Mouse (Mus musculus): Measurements from ENCODE around the gene Slbp. TPM values are rescaled to one million over a fixed set of nuclear protein-coding genes. Genes with fewer than 3 reads are reported as not detected.

The Slbp gene
- 229 and 276 TPM in 2 replicates for total RNA-seq (2014; fragmentation: Nextera tagmentation)
- total RNA-seq (2017): 348 and 369 TPM in 2 replicates

DNA sequence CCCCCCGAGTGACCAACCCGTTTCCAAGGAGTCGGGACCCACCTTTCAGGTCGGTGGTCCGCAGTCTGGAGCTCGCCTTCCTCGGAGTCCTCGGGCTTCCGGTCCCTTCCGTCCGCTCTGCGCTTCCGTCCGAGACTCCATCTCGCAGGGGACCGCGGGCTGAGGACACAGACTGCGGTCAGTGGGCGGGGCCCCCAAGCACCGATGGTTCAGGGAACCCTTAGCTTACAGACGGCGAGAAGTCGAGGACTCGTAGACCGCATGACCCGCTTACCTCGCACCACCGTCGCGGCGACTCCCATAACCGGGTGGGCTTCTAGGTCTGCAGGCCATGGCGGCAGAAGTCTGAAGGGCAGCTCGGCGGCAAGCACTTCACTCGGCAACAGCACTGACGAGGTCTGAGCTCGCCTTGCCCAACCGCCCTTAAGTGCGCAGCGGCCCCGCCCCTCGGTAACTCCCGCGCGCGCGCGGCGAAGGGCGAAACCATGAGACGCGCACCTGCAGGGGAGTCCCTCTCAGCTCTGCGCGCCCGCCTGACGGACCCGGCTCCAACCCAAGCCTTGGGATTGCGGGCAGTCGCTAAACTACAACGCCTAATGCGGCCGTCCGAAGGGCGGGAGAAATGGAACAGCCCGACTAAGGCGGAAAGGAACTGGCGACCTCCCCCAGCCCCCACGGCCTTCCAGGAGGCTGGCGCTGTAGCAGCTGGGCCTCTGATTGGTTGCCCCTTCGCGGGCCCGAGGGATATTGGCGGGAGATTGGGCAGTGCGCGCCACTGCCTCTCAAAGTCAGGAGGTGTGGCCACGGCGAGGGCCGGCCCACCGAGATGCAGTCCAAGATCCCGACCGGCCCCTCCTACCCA is at the start of gene Slbp:
TSS of gene Slbp (minus strand) at position 654 of the 862 bp plus-strand sequence.
- ATAC-seq (replicated peaks; ENCODE audit: low FRiP score, low TSS enrichment, poor library complexity, severe bottlenecking): peak; percentile 89

- ATAC-seq (replicated peaks; ENCODE audit: low FRiP score, low TSS enrichment, poor library complexity, severe bottlenecking): no peak
These were observed 49.5 kb upstream of the Slbp start for GRCm38 (mm10) chr5:33701832-33702231.

GRCm38 (mm10) chr5:33700010-33700409 is 47.6 kb upstream of the Slbp start:
- no peak for ATAC-seq (replicated peaks; ENCODE audit: low FRiP score, low TSS enrichment, poor library complexity, severe bottlenecking)

GRCm38 (mm10) chr5:33698669-33699068 is 46.3 kb upstream of the Slbp start:
- ATAC-seq (replicated peaks; ENCODE audit: low FRiP score, low TSS enrichment, poor library complexity, severe bottlenecking): no peak

GRCm38 (mm10) chr5:33697947-33698512 is 45.7 kb upstream of the Slbp start:
- no peak for ATAC-seq (replicated peaks; ENCODE audit: low FRiP score, low TSS enrichment, poor library complexity, severe bottlenecking)

GRCm38 (mm10) chr5:33697534-33697933 is 45.2 kb upstream of the Slbp start:
- ATAC-seq (replicated peaks; ENCODE audit: low FRiP score, low TSS enrichment, poor library complexity, severe bottlenecking): no peak

DNA sequence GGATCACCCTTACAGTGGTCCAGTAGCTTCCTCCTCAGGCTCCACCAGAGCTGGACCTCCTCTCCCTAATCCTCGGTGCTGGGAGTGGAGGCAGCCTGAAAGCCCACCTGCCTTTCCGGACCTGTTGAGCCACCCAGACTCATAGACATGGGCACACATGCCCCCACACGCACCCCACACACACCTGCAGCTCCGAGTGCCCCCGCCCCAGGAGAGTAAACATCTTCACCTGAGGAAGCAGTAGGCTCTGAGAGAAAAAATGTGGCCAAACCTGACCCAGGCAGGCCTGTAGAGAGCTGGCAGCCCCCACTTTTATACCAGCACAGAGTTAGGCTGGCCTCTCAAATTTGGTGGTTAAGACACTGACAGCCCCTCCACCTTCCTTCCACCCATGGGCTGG is 44.1 kb upstream of the Slbp start:
- no peak for ATAC-seq (replicated peaks; ENCODE audit: low FRiP score, low TSS enrichment, poor library complexity, severe bottlenecking)

GRCm38 (mm10) chr5:33695718-33696121 is 43.3 kb upstream of the Slbp start:
- ATAC-seq (replicated peaks; ENCODE audit: low FRiP score, low TSS enrichment, poor library complexity, severe bottlenecking): no peak

- no peak for ATAC-seq (replicated peaks; ENCODE audit: low FRiP score, low TSS enrichment, poor library complexity, severe bottlenecking)
These were observed 42.7 kb upstream of the Slbp start for GRCm38 (mm10) chr5:33694848-33695717.

DNA sequence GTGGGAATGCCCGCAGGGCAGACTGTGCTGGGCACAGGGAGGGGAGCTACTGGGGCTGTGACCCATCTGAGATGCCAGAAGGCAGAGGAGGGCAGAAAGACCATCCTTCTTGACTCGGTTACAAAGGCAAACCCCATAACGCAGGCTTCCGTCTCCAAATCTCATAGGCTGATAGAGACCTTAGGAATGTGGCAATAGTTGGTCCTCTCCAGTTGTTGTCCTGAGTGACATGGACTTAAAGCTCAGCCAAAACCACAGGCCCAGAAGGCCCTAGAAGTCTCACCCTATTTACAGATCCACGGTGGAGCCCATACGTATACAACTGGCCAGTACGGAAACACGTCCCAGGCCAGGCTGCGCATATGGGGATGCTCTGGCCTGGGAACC is 42.1 kb upstream of the Slbp start:
- ATAC-seq (replicated peaks; ENCODE audit: low FRiP score, low TSS enrichment, poor library complexity, severe bottlenecking): no peak

DNA sequence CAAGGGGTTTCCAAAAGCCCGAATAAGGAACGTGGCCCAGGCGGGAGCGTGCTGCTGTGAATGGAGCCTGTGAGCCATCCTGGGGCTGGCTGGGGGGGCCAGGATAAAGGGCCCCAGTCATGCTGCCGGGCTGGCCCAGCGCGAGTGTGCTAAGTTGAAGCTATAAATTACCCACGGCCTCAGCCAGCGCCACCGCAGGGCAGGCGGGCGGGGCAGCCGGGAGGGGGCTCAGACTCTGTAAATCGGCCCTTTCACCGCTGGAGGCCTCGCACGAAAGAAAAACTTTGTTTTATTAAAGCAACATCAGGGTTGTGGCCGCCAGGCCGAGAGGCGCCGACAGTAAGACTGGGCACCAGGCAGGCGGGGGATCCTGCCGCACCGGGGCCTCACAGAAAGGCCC is 40.0 kb upstream of the Slbp start:
- peak; percentile 34 for ATAC-seq (replicated peaks; ENCODE audit: low FRiP score, low TSS enrichment, poor library complexity, severe bottlenecking)

GRCm38 (mm10) chr5:33689852-33690645 is 37.7 kb upstream of the Slbp start:
- ATAC-seq (replicated peaks; ENCODE audit: low FRiP score, low TSS enrichment, poor library complexity, severe bottlenecking): no peak

DNA sequence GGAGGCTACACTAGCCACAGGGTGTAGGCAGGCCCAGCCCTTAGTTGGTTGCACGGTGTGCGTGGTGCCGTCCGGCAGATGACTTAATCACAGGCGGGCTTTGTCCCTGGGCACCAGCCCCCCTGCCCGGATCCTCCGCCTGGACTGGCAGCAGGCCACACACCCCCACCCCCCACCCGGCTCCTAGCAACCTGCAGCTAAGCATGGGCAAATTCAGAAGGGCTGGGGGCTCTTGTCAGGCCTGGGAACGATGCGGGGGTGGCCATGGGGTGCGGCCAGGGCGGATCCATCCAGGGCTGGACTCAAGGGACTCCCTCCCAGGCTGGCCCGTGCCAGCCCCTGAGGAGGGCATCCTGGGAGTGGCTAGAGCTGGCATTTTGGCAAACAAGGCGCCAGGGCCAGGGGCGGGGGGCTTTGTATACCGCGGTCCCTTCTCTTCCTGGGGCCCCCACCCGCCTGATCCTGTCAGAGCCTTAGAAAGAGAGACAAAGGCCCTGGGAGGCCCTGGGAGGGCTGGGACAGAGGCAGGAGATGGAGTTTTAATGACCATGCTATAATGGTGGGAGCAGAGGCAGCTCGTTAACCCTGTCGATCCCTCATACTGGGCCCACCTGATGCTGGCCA is 37.0 kb upstream of the Slbp start:
- ATAC-seq (replicated peaks; ENCODE audit: low FRiP score, low TSS enrichment, poor library complexity, severe bottlenecking): no peak

DNA sequence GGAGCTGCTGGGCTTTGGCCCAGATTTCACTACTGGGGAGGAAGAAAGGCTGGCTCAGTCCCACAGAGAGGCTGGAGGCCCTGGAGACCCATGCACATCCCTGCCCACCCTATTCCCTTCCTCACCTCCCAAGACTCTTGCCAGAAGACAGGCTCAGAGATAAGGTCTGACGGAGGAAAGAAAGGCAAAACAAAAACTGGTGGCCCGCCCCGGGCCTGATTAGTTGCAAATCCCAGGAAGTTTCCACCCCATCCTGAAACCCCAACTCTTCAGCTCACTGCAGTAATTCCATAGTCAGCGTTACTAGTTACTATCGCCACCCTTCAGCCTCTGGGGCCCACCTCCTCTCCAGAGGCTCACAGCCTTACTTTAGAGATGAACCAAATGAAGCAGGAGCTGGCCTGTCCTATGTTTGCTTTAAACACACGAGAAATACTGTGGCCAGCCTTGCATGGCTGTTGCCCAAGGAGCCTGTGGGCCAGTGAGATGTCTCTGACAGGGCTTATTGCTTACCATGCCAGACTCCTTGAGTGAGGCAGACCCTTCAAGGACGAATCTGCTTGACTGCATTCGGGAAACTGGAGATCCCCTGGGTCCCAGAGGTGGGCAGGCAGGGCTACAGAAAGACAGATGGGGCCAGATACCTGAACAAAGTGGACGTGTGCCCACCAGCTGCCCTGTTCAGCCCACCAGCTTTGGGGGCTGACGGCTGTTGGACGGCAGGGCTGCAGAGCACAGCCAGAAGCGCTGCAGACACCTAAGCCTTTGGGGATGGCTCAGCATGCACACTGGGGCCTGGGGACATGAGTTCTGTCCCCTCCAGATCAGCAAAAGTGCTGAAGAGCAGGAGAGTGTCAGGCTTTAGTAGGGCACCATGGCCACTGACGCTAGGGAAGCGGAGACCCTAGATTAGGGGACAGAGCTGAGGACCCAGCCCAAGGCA is 36.2 kb upstream of the Slbp start:
- ATAC-seq (replicated peaks; ENCODE audit: low FRiP score, low TSS enrichment, poor library complexity, severe bottlenecking): no peak

- ATAC-seq (replicated peaks; ENCODE audit: low FRiP score, low TSS enrichment, poor library complexity, severe bottlenecking): no peak
These were observed 34.8 kb upstream of the Slbp start for GRCm38 (mm10) chr5:33687142-33687541.

DNA sequence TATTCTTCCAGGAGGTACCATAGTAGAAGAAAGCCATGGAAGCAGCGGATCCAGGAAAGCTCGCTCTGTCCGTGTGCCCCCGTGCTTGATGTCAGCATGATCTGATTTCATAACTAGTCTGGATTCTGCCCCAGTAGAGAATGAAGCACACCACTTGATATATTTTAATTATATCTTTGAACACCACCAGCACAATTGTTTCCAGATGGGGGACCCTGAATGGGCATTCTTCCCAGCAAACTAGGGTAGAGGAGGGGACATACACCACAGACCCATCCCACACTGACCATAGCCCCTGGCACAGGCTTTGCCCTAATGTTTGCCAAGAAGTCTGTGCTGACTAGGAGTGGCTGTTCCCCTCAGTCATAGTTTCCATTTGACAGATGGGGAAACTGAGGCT is 32.6 kb upstream of the Slbp start:
- no peak for ATAC-seq (replicated peaks; ENCODE audit: low FRiP score, low TSS enrichment, poor library complexity, severe bottlenecking)

- no peak for ATAC-seq (replicated peaks; ENCODE audit: low FRiP score, low TSS enrichment, poor library complexity, severe bottlenecking)
These were observed 31.7 kb upstream of the Slbp start for GRCm38 (mm10) chr5:33683897-33684652.
